Mouse (Mus musculus) left cerebral cortex, postnatal 14 days (tissue): ENCODE results near the gene Wdr70. TPM values are rescaled to one million over a fixed set of nuclear protein-coding genes. Genes with fewer than 3 reads are reported as not detected.

ENCODE experiments used
- DNase-seq, 2 experiments: peaks; one replicate each; pipeline ENCODE4 v3.0.0; 2021 to 2022; ENCODE audit warnings: low spot score in 2 of 2, mixed read lengths in 1 of 2
- intact Hi-C: fragments of 180-260 bp; cut with DNase I; formaldehyde crosslinking; loops from one replicate; pipeline ENCODE4 v1.15.1; 2025
- total RNA-seq, 2 experiments: library from RNA; stranded (reverse); gene quantifications; 2 replicates each; pipeline ENCODE4 v1.2.3; 2021

The Wdr70 gene
- total RNA-seq, 2 experiments from 2014 or later: 30.1 to 31.7 TPM

GRCm38 (mm10) chr15:7962786-7963185, 136.2 kb downstream of the Wdr70 start:
- DNase-seq: no peak
- intact Hi-C loops: no loop called here

DNA sequence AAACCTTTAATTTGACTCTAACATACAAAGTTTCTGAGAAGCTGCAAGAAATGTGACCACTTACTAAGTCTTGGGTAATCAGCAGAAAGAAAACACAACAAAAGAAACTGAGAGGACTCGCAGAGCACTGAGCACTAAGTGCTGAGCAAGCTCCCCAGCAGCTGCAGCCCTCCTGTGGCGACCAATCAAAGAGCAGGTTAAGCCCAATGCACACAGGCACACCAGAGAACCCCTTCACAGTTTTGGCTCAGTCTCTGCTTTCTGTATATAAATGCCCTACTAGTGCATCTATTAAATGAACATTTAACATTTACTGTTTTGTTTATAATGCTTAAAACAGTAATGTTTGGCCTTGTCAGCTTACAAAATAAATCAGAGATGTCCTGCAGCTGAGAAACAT, 137.5 kb downstream of the Wdr70 start:
- no peak for DNase-seq
- intact Hi-C loops: no loop called here

DNA sequence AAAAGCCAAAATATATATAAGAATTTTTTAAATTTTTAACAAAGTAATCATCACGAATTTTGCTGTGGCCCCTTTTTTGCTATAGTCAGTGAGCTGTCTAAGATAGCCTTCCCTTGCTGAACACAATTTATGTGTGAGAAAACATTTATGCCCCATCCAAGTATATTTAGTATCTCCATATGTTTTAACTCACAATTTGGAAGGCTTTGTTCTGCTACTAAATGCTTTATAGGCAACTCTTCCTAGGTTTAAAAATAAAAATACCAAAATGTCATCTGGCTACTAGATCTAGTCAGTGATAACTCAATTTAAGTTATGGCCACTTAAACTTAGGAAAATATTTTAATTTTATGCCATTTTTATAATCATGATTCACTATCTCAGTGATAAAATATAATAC, 142.1 kb downstream of the Wdr70 start:
- DNase-seq: no peak
- intact Hi-C loops: no loop called here

GRCm38 (mm10) chr15:7950561-7950960, 148.4 kb downstream of the Wdr70 start:
- intact Hi-C loops: no loop called here
- no peak for DNase-seq

- DNase-seq: no peak
- intact Hi-C loops: no loop called here
These were observed 157.3 kb downstream of the Wdr70 start for GRCm38 (mm10) chr15:7941690-7942089.

DNA sequence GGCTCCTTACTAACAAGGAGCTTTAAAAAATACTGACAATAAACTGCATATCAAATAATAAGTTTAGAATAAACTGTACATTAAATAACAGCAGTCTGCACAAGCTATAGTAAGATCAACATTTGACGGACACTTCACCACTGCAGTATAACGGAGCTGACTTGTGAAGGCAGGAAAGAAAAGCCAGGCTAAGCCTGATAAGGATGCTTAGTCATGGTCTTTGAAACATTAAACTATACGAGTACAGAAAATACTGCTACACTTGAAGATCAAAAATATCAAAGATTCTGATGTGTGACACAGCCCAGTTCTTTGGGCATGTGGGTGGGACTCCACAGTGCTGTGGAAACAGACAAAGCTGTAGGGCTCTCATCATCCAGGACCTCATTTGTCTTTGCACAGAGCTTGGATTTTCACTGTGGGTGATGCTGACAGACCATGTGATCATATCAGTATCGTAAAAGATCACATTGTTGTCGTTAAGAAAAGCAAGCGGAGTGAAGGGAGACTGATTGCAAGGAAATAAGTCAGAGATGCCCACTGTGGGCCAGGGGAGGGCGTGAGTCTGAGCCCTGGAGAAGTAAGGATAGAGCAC, 163.3 kb downstream of the Wdr70 start:
- no peak for DNase-seq
- intact Hi-C loops: no loop called here

GRCm38 (mm10) chr15:7934580-7934979, 164.4 kb downstream of the Wdr70 start:
- intact Hi-C loops: no loop called here
- no peak for DNase-seq

DNA sequence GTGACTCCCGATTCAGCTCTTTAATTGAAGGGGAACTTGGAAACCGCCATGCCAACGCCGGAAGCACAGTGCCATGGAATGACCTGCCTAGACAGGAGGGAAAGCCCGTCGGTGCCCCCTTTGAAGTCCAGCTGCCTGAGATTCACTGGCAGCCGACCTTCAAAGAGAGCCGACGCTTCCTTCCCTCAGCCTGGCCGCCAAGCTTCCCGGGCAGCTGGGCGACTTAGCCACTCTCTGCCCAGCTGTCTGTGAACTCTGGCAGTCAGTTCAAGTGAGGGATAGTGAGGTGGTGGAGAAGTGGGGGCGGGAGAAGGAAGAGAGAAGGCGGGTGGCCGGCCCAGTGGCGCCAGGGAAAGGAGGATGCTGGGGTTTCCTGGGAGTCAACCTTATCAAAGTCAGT, 164.9 kb downstream of the Wdr70 start:
- DNase-seq: no peak
- intact Hi-C loops: no loop called here

DNA sequence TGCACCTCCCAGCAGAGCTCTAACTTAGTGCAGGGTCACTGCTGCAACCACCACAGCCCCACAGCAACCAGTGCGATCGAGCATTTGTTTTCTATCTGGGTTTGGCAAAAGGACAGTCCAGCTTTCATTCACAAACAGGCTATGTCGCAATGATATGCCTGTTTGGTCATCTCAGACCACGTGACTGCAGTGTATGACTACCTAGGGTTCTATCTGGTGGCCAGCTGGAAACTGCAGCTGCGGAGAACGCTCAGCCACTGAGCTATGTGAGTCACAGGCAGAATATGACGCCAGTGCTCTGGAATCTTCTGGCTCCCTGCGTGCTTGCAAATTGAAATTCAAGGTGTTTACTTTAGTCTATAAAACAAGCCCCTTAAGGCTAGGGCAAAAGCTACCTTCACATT, 167.4 kb downstream of the Wdr70 start:
- DNase-seq: peak; percentile 41 to 67
- intact Hi-C loops: no loop called here

GRCm38 (mm10) chr15:7925382-7925781, 173.6 kb downstream of the Wdr70 start:
- DNase-seq: no peak
- intact Hi-C loops: no loop called here

DNA sequence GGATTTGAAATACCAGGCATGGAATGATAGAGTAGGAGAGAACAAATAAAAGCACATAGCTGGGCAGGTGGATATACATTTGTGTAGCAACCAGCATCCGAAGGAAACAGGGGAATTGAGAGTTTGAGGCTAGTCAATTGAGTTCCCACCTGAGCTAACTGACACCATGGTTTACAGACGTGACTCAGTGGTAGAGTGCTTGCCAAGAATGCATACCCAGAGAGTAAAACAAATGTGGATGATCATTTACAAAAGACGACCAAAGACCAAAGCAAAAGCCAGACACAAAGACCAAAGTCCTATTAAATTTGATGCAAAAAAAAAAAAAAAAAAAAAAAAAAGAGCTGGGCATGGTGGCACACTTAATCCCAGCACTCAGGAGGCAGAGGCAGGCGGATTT, 175.7 kb downstream of the Wdr70 start:
- no peak for DNase-seq
- intact Hi-C loops: no loop called here

- intact Hi-C loops: no loop called here
These were observed 176.5 kb downstream of the Wdr70 start for GRCm38 (mm10) chr15:7922291-7923037.

DNA sequence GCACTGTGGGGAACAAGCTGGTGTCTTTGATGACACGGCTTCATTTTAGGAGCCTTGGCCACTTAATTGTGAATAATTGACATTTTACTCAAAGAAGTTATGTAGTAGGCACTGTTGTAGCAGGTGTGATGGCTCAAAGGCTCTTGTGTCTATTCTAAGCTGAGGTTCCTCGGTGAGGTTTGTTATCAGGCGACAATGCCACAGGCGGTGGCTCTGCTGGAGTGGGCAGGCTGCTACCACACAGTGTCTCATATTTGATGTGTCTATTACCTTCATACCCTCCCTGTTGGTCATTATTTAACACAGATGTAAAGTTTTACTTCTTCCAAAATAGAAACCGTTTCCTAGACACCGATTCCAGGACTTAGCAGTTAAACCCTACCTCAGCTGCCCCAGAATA, 177.9 kb downstream of the Wdr70 start:
- DNase-seq: no peak
- intact Hi-C loops: no loop called here

More at GRCm38 (mm10) chr15:7922291-7923037, 176.5 kb downstream of the Wdr70 start:
- no peak for DNase-seq

DNA sequence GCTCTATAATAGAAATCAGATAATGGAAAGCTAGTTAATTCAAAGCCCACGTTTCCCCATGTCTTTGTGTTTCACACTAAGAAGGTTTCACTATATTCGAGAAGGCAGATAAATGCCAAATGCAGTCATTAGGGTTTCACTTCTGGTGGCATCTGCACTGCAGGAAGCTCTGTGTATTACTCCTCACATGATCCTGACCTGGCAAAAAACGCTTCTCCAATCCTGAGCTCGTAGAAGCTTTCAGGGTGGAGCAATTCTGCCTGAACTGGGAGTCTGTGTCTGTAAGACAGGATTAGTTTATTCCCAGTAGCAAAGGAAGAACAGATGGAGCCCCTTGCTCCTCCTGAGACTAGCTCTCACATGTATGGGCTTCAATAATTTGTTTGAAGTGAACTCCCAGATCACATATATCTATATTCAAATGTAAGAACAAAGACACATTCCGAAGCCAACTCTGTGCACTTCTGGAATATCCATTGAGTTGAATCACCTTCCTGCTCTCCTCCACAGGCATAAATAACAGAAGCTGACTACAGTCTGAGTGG, 192.4 kb downstream of the Wdr70 start:
- intact Hi-C loops: no loop called here
- DNase-seq: no peak

DNA sequence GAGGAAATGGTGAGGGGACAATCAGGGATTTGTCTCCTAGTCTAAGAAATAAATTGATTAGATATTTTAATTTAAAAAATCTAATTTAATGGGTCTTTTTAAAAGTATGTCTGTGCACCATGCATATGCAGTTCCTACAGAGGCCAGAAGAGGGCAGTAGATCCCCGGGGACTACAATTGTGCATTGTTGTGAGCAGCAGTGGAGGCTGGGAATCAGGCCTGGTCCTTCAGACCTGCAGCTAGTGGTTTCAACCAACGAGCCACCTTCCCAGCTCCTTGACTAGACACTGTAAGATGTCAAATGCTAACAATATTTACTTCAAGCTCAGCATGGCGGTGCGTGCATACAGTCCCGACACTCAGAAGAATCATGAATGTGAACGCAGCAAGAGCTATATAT, 199.7 kb downstream of the Wdr70 start:
- intact Hi-C loops: no loop called here

DNA sequence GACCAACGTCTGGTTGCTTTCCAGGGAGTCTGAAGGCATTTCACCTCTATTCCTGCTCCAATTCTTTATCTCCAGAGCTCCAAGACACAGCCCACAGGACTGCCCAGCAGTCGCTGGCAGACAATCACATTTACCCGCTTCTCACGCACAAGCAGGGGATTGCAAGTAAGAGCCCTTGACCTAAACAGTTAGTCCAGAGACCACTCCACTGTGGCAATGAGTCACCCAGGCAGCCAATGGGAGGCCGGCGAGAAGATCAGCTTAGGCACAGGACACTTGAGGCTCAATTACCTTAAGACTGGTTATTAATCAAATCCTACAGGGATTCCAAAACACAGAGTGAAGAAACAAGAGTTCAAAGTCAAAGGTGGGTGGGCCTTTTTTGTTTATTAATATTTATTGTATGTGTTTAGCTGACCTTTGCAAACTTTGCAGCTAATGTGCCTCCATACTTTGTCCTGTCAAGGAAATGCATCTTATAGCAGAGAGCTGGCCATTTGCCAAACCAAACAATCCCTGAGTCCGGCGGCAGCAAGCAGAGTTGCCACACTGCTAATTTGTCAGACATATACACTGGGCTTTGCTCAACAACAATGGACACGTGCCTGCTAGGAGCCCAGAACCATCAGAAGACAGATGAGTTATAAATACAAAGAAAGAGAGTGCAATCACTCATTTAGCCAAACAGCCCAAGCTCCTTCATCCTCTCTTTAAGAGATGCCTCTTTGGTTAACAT, 207.3 kb downstream of the Wdr70 start:
- intact Hi-C loops: no loop called here

More for the DNA sequence above, 199.7 kb downstream of the Wdr70 start:
- DNase-seq: no peak

DNA sequence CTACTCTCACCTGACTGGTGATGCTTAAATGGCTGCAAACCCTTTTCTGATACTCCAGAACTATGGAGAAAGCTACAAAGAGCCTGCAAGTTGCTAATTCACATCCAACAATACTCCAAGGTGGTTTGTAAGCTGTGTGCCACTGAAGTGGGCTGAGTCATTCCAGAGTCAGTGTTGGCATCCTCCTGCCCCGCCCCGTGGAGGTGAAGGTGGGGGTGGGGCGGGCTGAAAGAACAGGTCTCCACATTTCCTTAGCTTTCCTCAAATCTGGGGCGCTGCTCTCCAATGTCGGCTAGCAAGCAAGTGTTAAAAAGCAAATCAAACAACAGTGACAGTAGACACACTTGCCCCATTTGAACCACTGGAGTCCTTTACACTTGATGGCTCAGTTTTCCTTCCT, 208.7 kb downstream of the Wdr70 start:
- no peak for DNase-seq
- intact Hi-C loops: no loop called here

More for the DNA sequence above, 207.3 kb downstream of the Wdr70 start:
- DNase-seq: no peak

DNA sequence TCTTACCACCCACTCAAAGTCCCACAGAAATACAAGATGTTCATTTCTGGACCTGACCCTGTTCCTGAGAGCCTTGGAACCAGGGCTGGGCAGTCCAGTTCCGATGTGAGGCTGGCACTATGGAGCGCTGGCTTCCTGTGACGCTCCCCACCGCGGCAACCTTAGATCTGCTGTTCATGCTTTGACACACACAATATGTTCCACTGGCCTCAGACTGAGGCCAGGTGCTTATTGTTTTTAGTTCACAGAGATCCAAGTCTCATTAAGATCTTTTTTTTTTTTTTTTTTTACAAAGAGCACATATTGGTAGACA, 209.7 kb downstream of the Wdr70 start:
- intact Hi-C loops: no loop called here
- DNase-seq: no peak

DNA sequence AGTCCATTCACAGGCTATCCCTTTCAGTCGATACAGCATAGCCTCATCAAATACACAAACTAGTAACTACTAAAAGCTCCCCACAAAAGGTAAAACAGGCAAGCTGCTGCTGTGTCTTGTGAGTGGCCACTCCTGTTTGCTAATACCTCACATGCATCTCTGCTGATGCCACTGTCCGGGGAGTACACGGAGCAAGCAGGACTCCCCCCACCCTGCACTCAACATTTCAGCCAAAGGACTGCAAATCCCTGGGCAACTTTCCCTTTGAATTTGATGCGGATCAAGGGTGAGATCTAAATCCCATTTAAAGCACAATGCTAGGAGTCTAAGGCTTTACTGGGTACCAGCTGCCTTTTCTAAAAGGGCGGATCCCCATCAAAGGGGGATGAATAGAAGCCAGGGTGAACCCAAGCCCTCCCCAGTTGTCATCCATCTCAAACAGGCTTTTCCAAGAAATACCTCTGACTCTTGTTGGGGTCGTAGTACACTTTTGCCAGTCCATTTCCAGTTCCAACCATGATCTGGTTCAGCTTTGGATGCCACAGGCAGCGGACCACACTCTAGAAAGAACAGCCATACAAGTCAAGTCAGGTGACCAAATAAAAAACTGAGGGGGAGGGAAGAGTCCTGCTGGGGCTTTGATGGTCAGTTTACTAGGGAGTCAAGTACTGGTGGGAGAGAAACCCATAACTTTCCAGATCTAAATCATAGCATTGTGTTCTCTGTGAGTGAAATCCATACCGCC, 210.2 kb downstream of the Wdr70 start:
- DNase-seq: no peak
- intact Hi-C loops: no loop called here

GRCm38 (mm10) chr15:7886591-7886990, 212.4 kb downstream of the Wdr70 start:
- intact Hi-C loops: no loop called here
- DNase-seq: no peak
